Mouse (Mus musculus) embryo, embryonic 11 days (tissue): ENCODE measurements around the gene Gm12184.
"Not testable (repeated sequence)": the region's sequence is repeated elsewhere in the genome, so short reads cannot be mapped to it uniquely, and the experiment has no call there.

Source experiments
- DNase-seq: peaks from one replicate; pipeline ENCODE4 v3.0.0-alpha.2; 2015

The Gm12184 gene

GRCm38 (mm10) chr11:48825979-48826751 lies at the start of gene Gm12184, which contains the start of gene Trim7:
Gm12184 (minus strand) TSS chr11:48826655.
Trim7 (plus strand) TSS chr11:48826140.
- DNase-seq, result not testable (repeated sequence)

- DNase-seq, result not testable (repeated sequence)
Measured at GRCm38 (mm10) chr11:48875343-48875837, 48.9 kb upstream of the Gm12184 start.

GRCm38 (mm10) chr11:48874465-48874864 lies 48.0 kb upstream of the Gm12184 start:
- peak; percentile 72 for DNase-seq

GRCm38 (mm10) chr11:48873591-48874290 lies 47.3 kb upstream of the Gm12184 start:
- no peak for DNase-seq

GRCm38 (mm10) chr11:48872695-48873300 lies 46.3 kb upstream of the Gm12184 start:
- DNase-seq, result no peak

GRCm38 (mm10) chr11:48871817-48872541 lies 45.5 kb upstream of the Gm12184 start:
- DNase-seq, result peak; percentile 34

- DNase-seq, result peak; percentile 60
Measured at GRCm38 (mm10) chr11:48871201-48871772, 44.8 kb upstream of the Gm12184 start, which contains the start of gene Irgm1. Irgm1 (minus strand) TSS chr11:48871683.

GRCm38 (mm10) chr11:48870781-48871180 lies 44.3 kb upstream of the Gm12184 start:
- DNase-seq, result no peak

GRCm38 (mm10) chr11:48869380-48870110 lies 43.1 kb upstream of the Gm12184 start:
- no peak for DNase-seq

- no peak for DNase-seq
Measured at GRCm38 (mm10) chr11:48866481-48866880, 40.0 kb upstream of the Gm12184 start.

- no peak for DNase-seq
Measured at GRCm38 (mm10) chr11:48863808-48864207, 37.4 kb upstream of the Gm12184 start.

- no peak for DNase-seq
Measured at GRCm38 (mm10) chr11:48862784-48863319, 36.4 kb upstream of the Gm12184 start.

GRCm38 (mm10) chr11:48859014-48859413 lies 32.6 kb upstream of the Gm12184 start:
- peak; percentile 84 for DNase-seq

GRCm38 (mm10) chr11:48853474-48854180 lies 27.2 kb upstream of the Gm12184 start:
- peak; percentile 86 for DNase-seq

GRCm38 (mm10) chr11:48852624-48853473 lies 26.4 kb upstream of the Gm12184 start:
- peak; percentile 56 for DNase-seq

GRCm38 (mm10) chr11:48852190-48852589 lies 25.7 kb upstream of the Gm12184 start:
- no peak for DNase-seq

- DNase-seq, result no peak
Measured at GRCm38 (mm10) chr11:48851270-48851995, 25.0 kb upstream of the Gm12184 start.

- DNase-seq, result no peak
Measured at GRCm38 (mm10) chr11:48850240-48850639, 23.8 kb upstream of the Gm12184 start.

GRCm38 (mm10) chr11:48846881-48847280 lies 20.4 kb upstream of the Gm12184 start:
- no peak for DNase-seq
